Comparison of ENCODE assay signal across 8 mouse cellular contexts in genomic region chr4:31851006-31851405, GRCm38 (mm10).
A peak's percentile ranks its signal among the peaks of the same experiment; 100 is the strongest.
DNase-seq lines count a peak whose midpoint lies in the region; ATAC-seq lines count a peak whose summit lies in the region.

No protein-coding gene starts in this region.

- no peaks in the 10 kb centered on the region for H3K9me3 ChIP-seq in midbrain, embryonic 11.5 days (ENCODE audit: control insufficient read depth, low read length)
- no peaks in the 10 kb centered on the region for H3K9me3 ChIP-seq in midbrain, embryonic 13.5 days
- H3K9me3 ChIP-seq in neural tube, embryonic 15.5 days (replicated peaks), result no peaks in the 10 kb centered on the region

- no peaks in the 10 kb centered on the region for H3K4me1 ChIP-seq in midbrain, embryonic 11.5 days (ENCODE audit: control insufficient read depth, insufficient read depth, low read length)
- H3K4me1 ChIP-seq in midbrain, embryonic 13.5 days (replicated peaks), result no peaks in the 10 kb centered on the region
- no peaks in the 10 kb centered on the region for H3K4me1 ChIP-seq in neural tube, embryonic 15.5 days

- H3K4me2 ChIP-seq in midbrain, embryonic 11.5 days, result no peak overlapping the region
- H3K4me2 ChIP-seq in midbrain, embryonic 13.5 days (replicated peaks), result no peak overlapping the region
- H3K4me2 ChIP-seq in neural tube, embryonic 15.5 days, result no peak overlapping the region

- intact Hi-C loops in heart, postnatal 10 days (cut with DNase I), result no loop called here

- no peak for ATAC-seq in midbrain, embryonic 11.5 days (ENCODE audit: low FRiP score)
- ATAC-seq in midbrain, embryonic 13.5 days, result no peak
- ATAC-seq in neural tube, embryonic 15.5 days (ENCODE audit: low FRiP score), result no peak

- peak; percentile 24 to 32 for DNase-seq in heart, postnatal 10 days
- DNase-seq in heart, adult 9 months (ENCODE audit: low spot score in 2 of 2), result no peak
- DNase-seq in midbrain, embryonic 11.5 days (ENCODE audit: low spot score, missing footprints), result peak; percentile 90
- DNase-seq in adrenal gland, postnatal 25 days, result peak; percentile 28
- peak; percentile 26 for DNase-seq in lung, postnatal 36 days
- no peak for DNase-seq in T-cell, adult 2 months (ENCODE audit: low spot score)

- H3K27me3 ChIP-seq in midbrain, embryonic 11.5 days (ENCODE audit: control insufficient read depth, insufficient read depth, low read length), result no peaks in the 10 kb centered on the region
- H3K27me3 ChIP-seq in midbrain, embryonic 13.5 days, result no peaks in the 10 kb centered on the region
- H3K27me3 ChIP-seq in neural tube, embryonic 15.5 days (replicated peaks), result no peaks in the 10 kb centered on the region

- H3K9ac ChIP-seq in midbrain, embryonic 11.5 days (ENCODE audit: low read length), result no peak overlapping the region
- H3K9ac ChIP-seq in midbrain, embryonic 13.5 days (replicated peaks), result no peak overlapping the region
- no peak overlapping the region for H3K9ac ChIP-seq in neural tube, embryonic 15.5 days (replicated peaks)

- 65% methylated on average over 3 of the region's 3 CpGs for WGBS in midbrain, embryonic 11.5 days
- 54% methylated on average over 3 of the region's 3 CpGs for WGBS in midbrain, embryonic 13.5 days
- 63% methylated on average over 3 of the region's 3 CpGs for WGBS in neural tube, embryonic 15.5 days

- H3K36me3 ChIP-seq in midbrain, embryonic 11.5 days (ENCODE audit: control insufficient read depth, insufficient read depth, low read length), result no peaks in the 10 kb centered on the region
- no peaks in the 10 kb centered on the region for H3K36me3 ChIP-seq in midbrain, embryonic 13.5 days
- H3K36me3 ChIP-seq in neural tube, embryonic 15.5 days, result no peaks in the 10 kb centered on the region

- H3K4me3 ChIP-seq in midbrain, embryonic 11.5 days (ENCODE audit: low read depth, low read length), result no peak overlapping the region
- H3K4me3 ChIP-seq in midbrain, embryonic 13.5 days (replicated peaks), result no peak overlapping the region
- H3K4me3 ChIP-seq in neural tube, embryonic 15.5 days (replicated peaks), result no peak overlapping the region

- no peak overlapping the region for H3K27ac ChIP-seq in midbrain, embryonic 11.5 days (ENCODE audit: low read depth, low read length)
- no peak overlapping the region for H3K27ac ChIP-seq in midbrain, embryonic 13.5 days
- H3K27ac ChIP-seq in neural tube, embryonic 15.5 days (replicated peaks), result no peak overlapping the region

Comparison
In these comparisons a context has a peak if more than half of its experiments do, and no peak if none do; other contexts are left out.
1. DNase-seq: peak in heart, postnatal 10 days (2 of 2), midbrain, embryonic 11.5 days (single experiment), adrenal gland, postnatal 25 days (single experiment) and lung, postnatal 36 days (single experiment); none in heart, adult 9 months (0 of 2) and T-cell, adult 2 months (single experiment).